Mouse (Mus musculus) hindbrain, embryonic 16.5 days (tissue): Measurements from ENCODE around the gene Abce1. TPM values are rescaled to one million over a fixed set of nuclear protein-coding genes. Genes with fewer than 3 reads are reported as not detected.

ENCODE experiments used
- ATAC-seq: fragments of 200-750 bp; cut with Nextera tagmentation; 2 replicates; pipeline ENCODE4 v1.8.0; 2017; ENCODE audit warnings: moderate TSS enrichment, moderate library complexity
- H3K27ac ChIP-seq: fragments of 300-500 bp; sonication (generic); 2 replicates; pipeline ENCODE4 v1.5.1; 2014; ENCODE audit warnings: low read depth, mild to moderate bottlenecking, control low read depth, low read length, moderate library complexity
- H3K27me3 ChIP-seq: fragments of 300-500 bp; sonication (generic); replicated peaks from 2 replicates; pipeline ENCODE4 v1.6.1; 2014; ENCODE audit warnings: low read length; ENCODE audit not compliant: control insufficient read depth, insufficient read depth
- H3K36me3 ChIP-seq: fragments of 300-500 bp; sonication (generic); 2 replicates; pipeline ENCODE4 v1.6.1; 2014; ENCODE audit warnings: mild to moderate bottlenecking, low read length, moderate library complexity, mixed read lengths; ENCODE audit not compliant: control insufficient read depth, insufficient read depth
- H3K4me1 ChIP-seq: fragments of 300-500 bp; sonication (generic); 2 replicates; pipeline ENCODE4 v1.6.1; 2014; ENCODE audit warnings: low read depth, low read length; ENCODE audit not compliant: control insufficient read depth, insufficient read depth
- H3K4me2 ChIP-seq: fragments of 300-500 bp; sonication (generic); 2 replicates; pipeline ENCODE4 v1.6.1; 2014; ENCODE audit warnings: mild to moderate bottlenecking, low read length, control low read depth, moderate library complexity
- H3K4me3 ChIP-seq: fragments of 300-500 bp; sonication (generic); 2 replicates; pipeline ENCODE4 v1.5.1; 2014; ENCODE audit warnings: mild to moderate bottlenecking, low read length, control low read depth, moderate library complexity
- H3K9ac ChIP-seq: fragments of 300-500 bp; sonication (generic); 2 replicates; pipeline ENCODE4 v1.6.1; 2014; ENCODE audit warnings: low read depth, mild to moderate bottlenecking, control low read depth, low read length, moderate library complexity
- H3K9me3 ChIP-seq: fragments of 300-500 bp; sonication (generic); 2 replicates; pipeline ENCODE4 v1.6.1; 2014; ENCODE audit warnings: mild to moderate bottlenecking, low read length, moderate library complexity; ENCODE audit not compliant: control insufficient read depth
- WGBS: fragments of 180-500 bp; shearing (Covaris S2); extraction: QIAGEN DNeasy Blood & Tissue Kit; methylation state at CpG from one replicate; pipeline ENCODE4 v1.1.7; 2014; 5-methylcytosine and 5-hydroxymethylcytosine counted together
- polyA plus RNA-seq: library from polyadenylated mRNA; unstranded; fragments of >200 nt; fragmentation: Nextera tagmentation; extraction: Ambion mirVana; gene quantifications from 2 replicates; pipeline ENCODE4 v1.2.1, GENCODE M21; 2015

The Abce1 gene
- polyA plus RNA-seq, 1 experiment from 2014 or later = 80.0 TPM

DNA sequence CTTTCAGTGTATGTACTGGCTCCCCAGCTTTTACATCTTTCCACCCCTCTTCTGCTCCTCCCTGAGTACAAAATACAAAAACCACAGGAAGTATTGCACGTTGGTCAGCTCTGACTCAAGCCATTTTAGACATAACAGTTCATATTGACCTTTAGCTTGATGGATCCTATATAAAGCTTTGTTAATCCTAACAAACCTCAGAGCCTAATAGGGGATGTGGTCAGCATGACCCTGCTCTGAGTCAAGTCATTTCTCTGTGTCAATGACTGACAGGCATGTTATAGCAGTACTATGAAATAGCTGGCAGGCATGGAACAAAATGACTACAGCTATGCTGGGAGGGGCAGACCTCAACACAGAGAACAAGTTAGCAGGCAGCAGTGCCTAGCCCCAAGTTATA lies 75.4 kb downstream of the Abce1 start:
- Histone ChIP-seq H3K4me1 (peaks cover 7% of the 10 kb centered on the region), H3K4me3 (no peak overlapping the region), H3K36me3 (no peaks in the 10 kb centered on the region), H3K27ac (no peak overlapping the region), H3K9me3 (no peaks in the 10 kb centered on the region), H3K9ac (no peak overlapping the region), H3K27me3 (no peaks in the 10 kb centered on the region), H3K4me2 (no peak overlapping the region)
- 61% methylated on average over 1 of the region's 1 CpGs for WGBS
- no peak for ATAC-seq

DNA sequence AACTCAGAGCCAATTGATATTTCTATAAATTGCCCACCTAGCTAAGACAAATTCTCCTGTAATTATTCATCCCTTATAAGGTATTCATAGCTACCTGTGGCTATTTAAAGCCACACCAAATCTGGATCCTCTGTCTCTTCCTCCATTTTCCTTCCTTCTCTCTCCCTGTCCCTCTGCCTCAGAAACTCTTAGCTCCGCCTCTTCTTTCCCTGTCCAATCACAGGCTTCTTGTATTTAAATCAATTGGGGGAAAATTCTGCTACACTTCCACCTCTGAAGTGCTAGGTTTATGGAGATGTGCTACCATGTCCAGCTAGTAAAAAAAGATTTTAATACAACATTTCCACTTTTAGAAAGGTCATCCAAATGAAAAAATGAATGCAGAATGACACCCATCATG lies 76.0 kb downstream of the Abce1 start:
- Histone ChIP-seq H3K4me3 (no peak overlapping the region), H3K4me1 (peaks cover under 1% of the 10 kb centered on the region), H3K27me3 (no peaks in the 10 kb centered on the region), H3K9me3 (no peaks in the 10 kb centered on the region), H3K27ac (no peak overlapping the region), H3K9ac (no peak overlapping the region), H3K36me3 (no peaks in the 10 kb centered on the region), H3K4me2 (no peak overlapping the region)
- WGBS = 93% methylated on average over 1 of the region's 1 CpGs
- no peak for ATAC-seq

Other genes with a start within 250 kb of the Abce1 start
- 7.7 and 9.5 TPM in 2 replicates for gene Otud4, start 72.1 kb downstream of the Abce1 start, polyA plus RNA-seq
- 30.3 and 36.0 TPM in 2 replicates for gene Anapc10, start 80 bp upstream of the Abce1 start, polyA plus RNA-seq